Mouse (Mus musculus) heart, adult 8-10 months (tissue): ENCODE measurements at regions not wholly inside any gene's neighbourhood (a gene's known extent, or its start where the extent isn't known, plus 50 kb on each side); places are given as distances from the start of the nearest gene placed in this dataset. TPM values are rescaled to one million over a fixed set of nuclear protein-coding genes. Genes with fewer than 3 reads are reported as not detected.
"Not testable (repeated sequence)": the region's sequence is repeated elsewhere in the genome, so short reads cannot be mapped to it uniquely, and the experiment has no call there.

ENCODE experiments used
- DNase-seq: peaks from one replicate; pipeline ENCODE4 v3.0.0; 2022; ENCODE audit warnings: low spot score
- microRNA-seq: library from miRNA; unstranded; fragments of <30 nt; microRNA quantifications from one replicate; pipeline ENCODE4 v1.2.0, GENCODE M21; 2022

DNA sequence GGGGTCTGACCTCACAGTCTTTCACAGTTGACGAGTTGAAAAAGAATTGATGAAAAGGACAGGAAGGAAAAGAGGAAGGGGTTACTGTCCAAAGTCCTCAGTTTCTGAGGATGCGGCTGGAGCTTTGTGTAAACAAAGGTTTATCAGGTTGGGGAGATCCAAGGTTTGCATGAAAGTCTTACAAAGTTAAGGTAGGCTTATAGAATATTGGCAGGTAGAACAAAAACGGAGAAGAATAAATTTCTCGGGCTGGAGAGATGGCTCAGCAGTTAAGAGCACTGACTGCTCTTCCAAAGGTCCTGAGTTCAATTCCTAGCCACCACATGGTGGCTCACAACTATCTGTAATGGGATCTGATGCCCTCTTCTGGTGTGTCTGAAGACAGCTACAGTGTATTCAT, 60.9 kb upstream of the Acpp start:
- DNase-seq, result not testable (repeated sequence)

DNA sequence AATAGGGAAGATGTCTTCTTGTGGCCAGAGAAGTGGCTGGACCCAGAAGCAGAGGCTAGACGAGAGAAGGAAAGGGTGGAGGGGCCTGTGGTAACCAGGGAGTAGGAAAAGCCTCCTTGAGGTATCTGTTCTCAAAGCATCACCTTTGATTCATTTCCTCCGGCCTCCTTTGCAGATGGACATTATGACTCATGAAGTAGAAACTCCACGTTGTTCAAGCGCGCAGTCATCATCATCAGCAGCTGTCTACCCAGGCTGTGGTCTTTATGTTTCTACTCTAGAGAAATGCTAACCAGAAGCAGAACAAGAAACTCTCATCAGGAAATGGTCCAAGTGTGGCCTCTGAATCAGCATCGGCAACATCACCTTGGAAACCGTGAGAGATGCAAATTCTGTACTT, 50.3 kb upstream of the Acpp start:
- no peak for DNase-seq

Small RNAs in the stretch of these regions (microRNA-seq; reads per million reads assigned to microRNA genes)
- not detected for gene Mir2136
